Mouse (Mus musculus) brain, embryonic 14.5 days (tissue): Measurements from ENCODE around the gene Wbp11.

Experiments used
- CTCF ChIP-seq: fragments of 200-500 bp; IDR thresholded peaks from 2 replicates; pipeline ENCODE4 v1.5.1; 2012; ENCODE audit warnings: inconsistent platforms, mild to moderate bottlenecking, moderate library complexity, borderline replicate concordance; ENCODE audit not compliant: insufficient read depth, insufficient read length; ENCODE audit errors: extremely low read depth
- POLR2A ChIP-seq: fragments of 200-500 bp; IDR thresholded peaks from 2 replicates; pipeline ENCODE4 v1.6.1; 2012; ENCODE audit warnings: mild to moderate bottlenecking, inconsistent platforms, borderline replicate concordance; ENCODE audit not compliant: poor library complexity, insufficient read depth, insufficient read length, severe bottlenecking; ENCODE audit errors: extremely low read depth

- TF ChIP-seq CTCF (no peak), POLR2A (no peak)
Observed at GRCm38 (mm10) chr6:136813117-136813516, 14.9 kb downstream of the Wbp11 start.
